Mouse (Mus musculus) cerebellum, adult 2 months (tissue): ENCODE results near the gene Jak1. TPM values are rescaled to one million over a fixed set of nuclear protein-coding genes. Genes with fewer than 3 reads are reported as not detected.

Experiments
- DNase-seq, 2 experiments: peaks; one replicate each; pipeline ENCODE4 v3.0.0; 2021
- H3K27ac ChIP-seq: fragments of 200-500 bp; 2 replicates; pipeline ENCODE4 v1.5.1; 2012; ENCODE audit warnings: low read length, control low read depth, inconsistent platforms; ENCODE audit not compliant: insufficient read depth
- H3K27me3 ChIP-seq: fragments of 200-500 bp; 2 replicates; pipeline ENCODE4 v1.6.1; 2012; ENCODE audit warnings: inconsistent platforms, mild to moderate bottlenecking, low read length, moderate library complexity; ENCODE audit not compliant: control insufficient read depth, insufficient read depth
- H3K4me1 ChIP-seq: fragments of 200-500 bp; 2 replicates; pipeline ENCODE4 v1.6.1; 2011; ENCODE audit warnings: low read length; ENCODE audit not compliant: control insufficient read depth, insufficient read depth
- H3K4me3 ChIP-seq: fragments of 200-500 bp; replicated peaks from 2 replicates; pipeline ENCODE3; 2011; ENCODE audit warnings: mild to moderate bottlenecking, low read depth, low read length, control low read depth; ENCODE audit not compliant: insufficient read depth
- CTCF ChIP-seq: fragments of 200-500 bp; IDR thresholded peaks from 2 replicates; pipeline ENCODE4 v1.5.1; 2011; ENCODE audit warnings: low read depth, mild to moderate bottlenecking, control low read depth, low read length, moderate library complexity, borderline replicate concordance; ENCODE audit not compliant: insufficient read depth
- POLR2A ChIP-seq: fragments of 200-500 bp; IDR thresholded peaks from 2 replicates; pipeline ENCODE4 v1.6.1; 2011; ENCODE audit warnings: low read length, control low read depth, borderline replicate concordance; ENCODE audit not compliant: insufficient read depth
- WGBS: fragments of 180-500 bp; shearing (Covaris S2); methylation state at CpG from one replicate; pipeline ENCODE4 v1.1.7; 2018; 5-methylcytosine and 5-hydroxymethylcytosine counted together
- polyA plus RNA-seq: library from polyadenylated mRNA; depleted of rRNA; stranded (reverse); fragments of >200 nt; gene quantifications from 2 replicates; pipeline ENCODE4 v1.2.3, GENCODE M21; 2012

Gene Jak1
- polyA plus RNA-seq, 1 experiment: 72.2 TPM

- 71% methylated on average over 6 of the region's 6 CpGs for WGBS
- H3K4me3 ChIP-seq: no peak overlapping the region
- TF ChIP-seq POLR2A (no peak), CTCF (no peak)
These were observed 89.0 kb downstream of the Jak1 start for GRCm38 (mm10) chr4:101176123-101176522.

GRCm38 (mm10) chr4:101174916-101175625 lies 90.0 kb downstream of the Jak1 start:
- TF ChIP-seq CTCF (no peak), POLR2A (no peak)
- 82% methylated on average over 10 of the region's 10 CpGs for WGBS
- H3K4me1 ChIP-seq: no peaks in the 10 kb centered on the region
- no peak for DNase-seq
- no peak overlapping the region for H3K4me3 ChIP-seq
- no peaks in the 10 kb centered on the region; the same call in 1 of the 2 replicates for H3K27me3 ChIP-seq
- no peak overlapping the region for H3K27ac ChIP-seq

More at GRCm38 (mm10) chr4:101176123-101176522, 89.0 kb downstream of the Jak1 start:
- Histone ChIP-seq H3K27ac (no peak overlapping the region), H3K27me3 (no peaks in the 10 kb centered on the region; the same call in 1 of the 2 replicates), H3K4me1 (no peaks in the 10 kb centered on the region)
- no peak for DNase-seq

- no peak overlapping the region for H3K27ac ChIP-seq
- H3K4me3 ChIP-seq: no peak overlapping the region
- H3K27me3 ChIP-seq: no peaks in the 10 kb centered on the region; the same call in 1 of the 2 replicates
- no peaks in the 10 kb centered on the region for H3K4me1 ChIP-seq
- no peak for DNase-seq
- 80% methylated on average over 2 of the region's 2 CpGs for WGBS
- TF ChIP-seq CTCF (no peak), POLR2A (no peak)
These were observed 92.3 kb downstream of the Jak1 start for GRCm38 (mm10) chr4:101172738-101173137.

GRCm38 (mm10) chr4:101168189-101168778 lies 96.8 kb downstream of the Jak1 start:
- no peaks in the 10 kb centered on the region for H3K27me3 ChIP-seq
- WGBS: 30% methylated on average over 6 of the region's 6 CpGs
- peak; percentile 72; the same call in 1 of the 2 replicates for TF ChIP-seq CTCF
- TF ChIP-seq POLR2A: no peak

GRCm38 (mm10) chr4:101167777-101168176 lies 97.3 kb downstream of the Jak1 start:
- Histone ChIP-seq H3K4me3 (no peak overlapping the region), H3K4me1 (no peaks in the 10 kb centered on the region), H3K27ac (no peak overlapping the region), H3K27me3 (no peaks in the 10 kb centered on the region)
- TF ChIP-seq CTCF (no peak), POLR2A (no peak)
- no peak for DNase-seq
- 74% methylated on average over 1 of the region's 1 CpGs for WGBS

More at GRCm38 (mm10) chr4:101168189-101168778, 96.8 kb downstream of the Jak1 start:
- no peak overlapping the region for H3K27ac ChIP-seq
- H3K4me1 ChIP-seq: no peaks in the 10 kb centered on the region
- H3K4me3 ChIP-seq: no peak overlapping the region
- DNase-seq: peak; percentile 48 to 57

DNA sequence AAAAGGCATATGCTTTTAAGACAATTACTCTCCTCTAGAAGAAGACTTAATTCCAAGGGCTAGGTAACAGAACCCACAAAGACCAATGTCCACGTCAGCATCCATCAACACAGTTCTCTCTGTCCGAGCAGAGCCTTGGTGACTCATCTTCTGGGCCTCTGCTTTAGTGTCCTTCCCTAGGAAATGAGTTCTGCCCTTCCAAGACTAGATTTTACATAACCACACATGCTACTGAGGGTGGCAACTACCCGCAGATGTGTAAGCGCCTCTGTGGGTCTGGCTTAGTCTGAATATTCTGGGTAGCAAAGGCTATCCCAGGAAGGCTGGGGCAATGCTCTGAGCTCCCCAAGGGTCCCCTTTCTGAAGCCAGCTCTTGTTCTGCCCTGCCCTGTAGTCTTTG lies 99.3 kb downstream of the Jak1 start:
- no peaks in the 10 kb centered on the region for H3K27me3 ChIP-seq
- H3K27ac ChIP-seq: no peak overlapping the region
- H3K4me3 ChIP-seq: no peak overlapping the region
- H3K4me1 ChIP-seq: no peaks in the 10 kb centered on the region
- DNase-seq: no peak
- WGBS: 93% methylated on average over 4 of the region's 4 CpGs
- no peak for TF ChIP-seq POLR2A
- TF ChIP-seq CTCF: no peak

DNA sequence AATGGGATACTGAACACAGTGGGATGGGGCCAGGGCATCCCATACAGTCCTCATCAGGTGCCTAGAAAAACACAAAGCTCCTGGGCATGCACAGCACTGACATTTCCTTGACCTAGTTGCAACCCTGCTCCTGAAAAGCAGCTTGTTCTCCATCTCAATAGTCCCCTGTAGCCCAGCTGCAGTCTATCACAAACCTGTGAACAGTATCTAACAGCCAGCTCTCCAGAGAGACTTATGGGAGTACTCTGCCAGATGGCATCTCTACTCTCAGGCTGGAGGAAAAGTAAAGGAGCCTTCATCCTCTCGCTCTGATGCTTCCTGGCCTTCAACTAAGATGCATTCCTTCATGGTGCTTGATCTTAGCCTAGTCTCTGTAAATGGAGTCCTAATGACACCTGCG lies 100.4 kb downstream of the Jak1 start:
- no peak for DNase-seq

DNA sequence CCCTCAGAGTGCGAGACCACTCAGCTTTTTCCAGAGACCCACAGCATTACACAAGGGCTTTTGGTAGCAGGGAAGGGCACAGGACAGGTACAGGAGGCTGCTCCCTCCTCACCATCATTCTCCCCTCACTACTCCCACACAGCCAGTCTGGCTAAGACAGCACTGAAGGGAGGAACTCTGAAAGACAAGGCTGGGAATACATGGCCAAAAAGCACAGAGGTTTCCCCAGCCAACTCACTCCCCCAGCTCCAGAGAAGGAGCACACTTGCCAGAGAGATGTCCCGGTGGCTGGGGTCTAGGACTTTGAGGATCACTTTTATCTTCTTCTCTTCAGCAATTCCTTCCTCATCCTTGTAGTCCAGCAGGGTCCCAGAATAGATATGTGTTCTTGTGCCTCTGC lies 100.9 kb downstream of the Jak1 start:
- DNase-seq: no peak
- Histone ChIP-seq H3K27me3 (no peaks in the 10 kb centered on the region), H3K4me1 (no peaks in the 10 kb centered on the region), H3K27ac (no peak overlapping the region), H3K4me3 (no peak overlapping the region)
- TF ChIP-seq POLR2A (no peak), CTCF (no peak)
- 80% methylated on average over 2 of the region's 2 CpGs for WGBS

More for the DNA sequence above, 100.4 kb downstream of the Jak1 start:
- TF ChIP-seq POLR2A (no peak), CTCF (no peak)
- Histone ChIP-seq H3K4me3 (no peak overlapping the region), H3K4me1 (no peaks in the 10 kb centered on the region), H3K27ac (no peak overlapping the region), H3K27me3 (no peaks in the 10 kb centered on the region)
- WGBS: 83% methylated on average over 2 of the region's 2 CpGs
